Comparison of ENCODE assay signal across 28 mouse cellular contexts in genomic region chr3:65588424-65588823, GRCm38 (mm10).
DNase-seq lines count a peak whose midpoint lies in the region; ATAC-seq lines count a peak whose summit lies in the region.
"Had no signal": no experiment of that assay in that cellular context is flagged by ENCODE, and none has a peak within 500 bp of the region (broad histone marks: within the 10 kb centered on the region; RNA-seq: fewer than 3 reads in every experiment).

No protein-coding gene starts in this region.

- H3K27ac ChIP-seq in forebrain, embryonic 10.5 days, result peak overlapping the region; percentile 56; the same call in 1 of the 2 replicates
- H3K27ac ChIP-seq in forebrain, embryonic 12.5 days, result no peak overlapping the region
- peak overlapping the region; percentile 65 for H3K27ac ChIP-seq in embryonic facial prominence, embryonic 12.5 days
- H3K27ac ChIP-seq in embryonic facial prominence, embryonic 15.5 days (replicated peaks), result peak overlapping the region; percentile 28
- no peak overlapping the region for H3K27ac ChIP-seq in limb, embryonic 11.5 days (replicated peaks; ENCODE audit: low read depth, low read length)
- H3K27ac ChIP-seq in hindbrain, embryonic 14.5 days, result no peak overlapping the region
- H3K27ac ChIP-seq: forebrain, embryonic 13.5 days; gastrocnemius, adult 2 months; heart, embryonic 15.5 days; hindbrain, embryonic 10.5 days; hindbrain, embryonic 13.5 days; hindbrain, postnatal 0 days had no signal

- no peak overlapping the region for H3K4me3 ChIP-seq in forebrain, embryonic 10.5 days
- H3K4me3 ChIP-seq in forebrain, embryonic 12.5 days (replicated peaks), result no peak overlapping the region
- H3K4me3 ChIP-seq in embryonic facial prominence, embryonic 12.5 days, result no peak overlapping the region
- no peak overlapping the region for H3K4me3 ChIP-seq in embryonic facial prominence, embryonic 15.5 days (replicated peaks)
- H3K4me3 ChIP-seq in limb, embryonic 11.5 days (ENCODE audit: low read depth, low read length), result no peak overlapping the region
- no peak overlapping the region for H3K4me3 ChIP-seq in hindbrain, embryonic 14.5 days (replicated peaks; ENCODE audit: low read length)
- H3K4me3 ChIP-seq: forebrain, embryonic 13.5 days; gastrocnemius, adult 2 months; heart, embryonic 12.5 days; heart, embryonic 15.5 days; hindbrain, embryonic 10.5 days; hindbrain, embryonic 13.5 days had no signal

- no peak for DNase-seq in forebrain, embryonic 10.5 days (ENCODE audit: extremely low spot score, low spot score)
- peak; percentile 31 for DNase-seq in limb, embryonic 11.5 days (ENCODE audit: low spot score)
- DNase-seq in gastrocnemius, postnatal 4 days (ENCODE audit: low spot score in 2 of 2), result no peak
- no peak for DNase-seq in hindbrain, embryonic 14.5 days (ENCODE audit: low spot score)
- DNase-seq: adrenal gland, postnatal 10 days; adrenal gland, postnatal 36 days; cerebellum, adult 18-20 months; cerebellum, adult 9-10 months; cerebellum, postnatal 14 days; gastrocnemius, adult 2 months; gastrocnemius, postnatal 14 days; heart, adult 18-20 months; heart, postnatal 10 days; heart, postnatal 36 days had no signal

- H3K9me3 ChIP-seq in forebrain, embryonic 10.5 days, result no peaks in the 10 kb centered on the region
- H3K9me3 ChIP-seq in forebrain, embryonic 12.5 days, result no peaks in the 10 kb centered on the region
- no peaks in the 10 kb centered on the region for H3K9me3 ChIP-seq in embryonic facial prominence, embryonic 12.5 days
- no peaks in the 10 kb centered on the region for H3K9me3 ChIP-seq in embryonic facial prominence, embryonic 15.5 days (replicated peaks)
- H3K9me3 ChIP-seq in limb, embryonic 11.5 days (ENCODE audit: control insufficient read depth, low read length), result no peaks in the 10 kb centered on the region
- no peaks in the 10 kb centered on the region for H3K9me3 ChIP-seq in hindbrain, embryonic 14.5 days (ENCODE audit: control insufficient read depth, low read length)
- H3K9me3 ChIP-seq: forebrain, embryonic 13.5 days; heart, embryonic 12.5 days; heart, embryonic 15.5 days; hindbrain, embryonic 10.5 days; hindbrain, embryonic 13.5 days had no signal

- peaks cover 43% of the 10 kb centered on the region for H3K27me3 ChIP-seq in forebrain, embryonic 10.5 days (ENCODE audit: poor library complexity, severe bottlenecking)
- peaks cover 17% of the 10 kb centered on the region for H3K27me3 ChIP-seq in forebrain, embryonic 12.5 days
- no peaks in the 10 kb centered on the region for H3K27me3 ChIP-seq in embryonic facial prominence, embryonic 12.5 days
- no peaks in the 10 kb centered on the region for H3K27me3 ChIP-seq in embryonic facial prominence, embryonic 15.5 days
- no peaks in the 10 kb centered on the region for H3K27me3 ChIP-seq in limb, embryonic 11.5 days (ENCODE audit: control insufficient read depth, insufficient read depth, low read length)
- H3K27me3 ChIP-seq in hindbrain, embryonic 14.5 days (ENCODE audit: control insufficient read depth, insufficient read depth, low read length), result no peaks in the 10 kb centered on the region
- H3K27me3 ChIP-seq: heart, embryonic 12.5 days; heart, embryonic 15.5 days; hindbrain, embryonic 13.5 days had no signal

- H3K4me1 ChIP-seq in forebrain, embryonic 10.5 days, result peaks cover 39% of the 10 kb centered on the region
- peaks cover 18% of the 10 kb centered on the region for H3K4me1 ChIP-seq in forebrain, embryonic 12.5 days
- peaks cover 26% of the 10 kb centered on the region for H3K4me1 ChIP-seq in embryonic facial prominence, embryonic 12.5 days
- peaks cover 36% of the 10 kb centered on the region for H3K4me1 ChIP-seq in embryonic facial prominence, embryonic 15.5 days
- peaks cover 9% of the 10 kb centered on the region for H3K4me1 ChIP-seq in limb, embryonic 11.5 days (ENCODE audit: control insufficient read depth, insufficient read depth, low read length)
- peaks cover 12% of the 10 kb centered on the region for H3K4me1 ChIP-seq in hindbrain, embryonic 14.5 days (replicated peaks; ENCODE audit: control insufficient read depth, insufficient read depth, low read length)
- H3K4me1 ChIP-seq: heart, embryonic 15.5 days had no signal

- 63% methylated on average over 3 of the region's 3 CpGs for WGBS in forebrain, embryonic 10.5 days
- 61% methylated on average over 3 of the region's 3 CpGs for WGBS in forebrain, embryonic 12.5 days
- WGBS in embryonic facial prominence, embryonic 12.5 days, result 36% methylated on average over 3 of the region's 3 CpGs
- 42% methylated on average over 3 of the region's 3 CpGs for WGBS in embryonic facial prominence, embryonic 15.5 days
- WGBS in limb, embryonic 11.5 days, result 49% methylated on average over 3 of the region's 3 CpGs
- 77% methylated on average over 3 of the region's 3 CpGs for WGBS in hindbrain, embryonic 14.5 days

- H3K9ac ChIP-seq in forebrain, embryonic 12.5 days, result no peak overlapping the region
- no peak overlapping the region for H3K9ac ChIP-seq in embryonic facial prominence, embryonic 12.5 days
- no peak overlapping the region for H3K9ac ChIP-seq in embryonic facial prominence, embryonic 15.5 days
- no peak overlapping the region for H3K9ac ChIP-seq in limb, embryonic 11.5 days (ENCODE audit: low read length)
- H3K9ac ChIP-seq in hindbrain, embryonic 14.5 days, result no peak overlapping the region
- H3K9ac ChIP-seq: forebrain, embryonic 13.5 days; heart, embryonic 12.5 days; heart, embryonic 15.5 days; hindbrain, embryonic 13.5 days had no signal

- ATAC-seq in forebrain, embryonic 12.5 days (ENCODE audit: low FRiP score), result no peak
- ATAC-seq in embryonic facial prominence, embryonic 12.5 days (ENCODE audit: insufficient number of reproducible peaks, insufficient read depth, low FRiP score, low TSS enrichment), result no peak
- ATAC-seq in embryonic facial prominence, embryonic 15.5 days (ENCODE audit: insufficient number of reproducible peaks, low FRiP score, low TSS enrichment, low read depth), result no peak
- ATAC-seq in limb, embryonic 11.5 days (ENCODE audit: insufficient number of reproducible peaks, low FRiP score, low TSS enrichment, low read depth), result peak; percentile 57; the same call in 1 of the 2 replicates
- ATAC-seq in hindbrain, embryonic 14.5 days (ENCODE audit: low FRiP score), result no peak
- ATAC-seq in megakaryocyte progenitor cell, adult 5-6 weeks (replicated peaks; ENCODE audit: poor library complexity), result no peak
- ATAC-seq: activated CD4-positive, CD25-positive, alpha-beta regulatory T cell, adult 4 months; forebrain, embryonic 13.5 days; forebrain, embryonic 16.5 days; hindbrain, postnatal 0 days; inflammation-experienced regulatory T-cells, adult 6 months; intestine, embryonic 16.5 days had no signal

- H3K4me2 ChIP-seq in forebrain, embryonic 12.5 days, result no peak overlapping the region
- H3K4me2 ChIP-seq in embryonic facial prominence, embryonic 12.5 days (replicated peaks), result no peak overlapping the region
- no peak overlapping the region for H3K4me2 ChIP-seq in embryonic facial prominence, embryonic 15.5 days (replicated peaks)
- H3K4me2 ChIP-seq in limb, embryonic 11.5 days (ENCODE audit: low read depth, severe bottlenecking), result no peak overlapping the region
- no peak overlapping the region for H3K4me2 ChIP-seq in hindbrain, embryonic 14.5 days (replicated peaks)
- H3K4me2 ChIP-seq: forebrain, embryonic 13.5 days; heart, embryonic 12.5 days; heart, embryonic 15.5 days; hindbrain, embryonic 13.5 days had no signal

- no peaks in the 10 kb centered on the region for H3K36me3 ChIP-seq in forebrain, embryonic 10.5 days (replicated peaks)
- H3K36me3 ChIP-seq in forebrain, embryonic 12.5 days (replicated peaks), result no peaks in the 10 kb centered on the region
- no peaks in the 10 kb centered on the region for H3K36me3 ChIP-seq in embryonic facial prominence, embryonic 12.5 days
- no peaks in the 10 kb centered on the region for H3K36me3 ChIP-seq in embryonic facial prominence, embryonic 15.5 days
- no peaks in the 10 kb centered on the region for H3K36me3 ChIP-seq in limb, embryonic 11.5 days (ENCODE audit: control insufficient read depth, insufficient read depth, low read length)
- no peaks in the 10 kb centered on the region for H3K36me3 ChIP-seq in hindbrain, embryonic 14.5 days (replicated peaks; ENCODE audit: control insufficient read depth, insufficient read depth)
- H3K36me3 ChIP-seq: heart, embryonic 12.5 days; heart, embryonic 15.5 days; hindbrain, embryonic 10.5 days; hindbrain, embryonic 13.5 days had no signal

Comparison
In these comparisons a context has a peak if more than half of its experiments do, and no peak if none do; other contexts are left out.
1. H3K27ac ChIP-seq: peak in forebrain, embryonic 10.5 days (single experiment), embryonic facial prominence, embryonic 12.5 days (single experiment) and embryonic facial prominence, embryonic 15.5 days (single experiment); none in forebrain, embryonic 12.5 days (single experiment), limb, embryonic 11.5 days (single experiment) and hindbrain, embryonic 14.5 days (single experiment).